Mouse (Mus musculus): Measurements from ENCODE around the gene St3gal6.

DNA sequence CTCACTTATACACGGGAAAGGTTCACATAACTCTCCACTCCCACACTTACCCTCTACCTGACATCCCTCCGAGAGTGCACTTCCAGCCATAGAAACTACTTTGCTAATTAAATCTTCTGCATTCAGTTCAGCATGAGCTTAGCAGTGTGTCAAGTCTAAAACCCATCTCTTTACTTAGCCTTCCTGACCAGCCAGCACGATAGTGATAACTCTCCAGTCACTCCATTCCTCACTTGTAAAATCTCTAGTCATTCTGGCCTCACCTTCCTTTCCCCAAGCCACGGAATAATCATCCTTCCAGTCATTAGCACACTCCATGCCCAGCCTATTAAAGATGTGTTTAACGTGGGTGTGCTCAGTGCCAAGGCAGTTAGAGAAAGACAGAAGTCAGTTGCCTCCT, 9.7 kb upstream of the St3gal6 start:
- TF ChIP-seq CTCF (IDR thresholded peaks at IDR 0.05; ENCODE audit: borderline replicate concordance, extremely low read depth, insufficient read depth, insufficient read length) (no peak), POLR2A (IDR thresholded peaks at IDR 0.05; ENCODE audit: borderline replicate concordance, extremely low read depth, insufficient read depth, insufficient read length, poor library complexity, severe bottlenecking) (no peak)
